Mouse (Mus musculus) lung, embryonic 15.5 days (tissue): ENCODE data around the gene Clca3b. TPM values are rescaled to one million over a fixed set of nuclear protein-coding genes. Genes with fewer than 3 reads are reported as not detected.
"Not testable (repeated sequence)": the region's sequence is repeated elsewhere in the genome, so short reads cannot be mapped to it uniquely, and the experiment has no call there.

Experiments used
- ATAC-seq: fragments of 200-750 bp; cut with Nextera tagmentation; 2 replicates; pipeline ENCODE4 v1.8.0; 2017; ENCODE audit warnings: moderate number of reproducible peaks, borderline replicate concordance; ENCODE audit not compliant: low FRiP score, low TSS enrichment; ENCODE audit errors: extremely low read depth
- H3K27ac ChIP-seq: fragments of 300-500 bp; sonication (generic); 2 replicates; pipeline ENCODE4 v1.5.1; 2015; ENCODE audit warnings: moderate library complexity, mild to moderate bottlenecking, inconsistent platforms
- H3K27me3 ChIP-seq: fragments of 300-500 bp; sonication (generic); 2 replicates; pipeline ENCODE4 v1.6.1; 2015; ENCODE audit warnings: inconsistent platforms
- H3K36me3 ChIP-seq: fragments of 300-500 bp; sonication (generic); 2 replicates; pipeline ENCODE4 v1.6.1; 2015; ENCODE audit warnings: inconsistent platforms
- H3K4me1 ChIP-seq: fragments of 300-500 bp; sonication (generic); 2 replicates; pipeline ENCODE4 v1.6.1; 2015; ENCODE audit warnings: inconsistent platforms
- H3K4me2 ChIP-seq: fragments of 300-500 bp; sonication (generic); 2 replicates; pipeline ENCODE4 v1.6.1; 2015; ENCODE audit warnings: inconsistent platforms, mild to moderate bottlenecking, moderate library complexity
- H3K4me3 ChIP-seq: fragments of 300-500 bp; sonication (generic); 2 replicates; pipeline ENCODE4 v1.5.1; 2015; ENCODE audit warnings: mild to moderate bottlenecking, inconsistent platforms
- H3K9ac ChIP-seq: fragments of 300-500 bp; sonication (generic); 2 replicates; pipeline ENCODE4 v1.6.1; 2015; ENCODE audit warnings: inconsistent platforms
- H3K9me3 ChIP-seq: fragments of 300-500 bp; sonication (generic); 2 replicates; pipeline ENCODE4 v1.6.1; 2016; ENCODE audit warnings: inconsistent platforms
- WGBS: fragments of 180-500 bp; shearing (Covaris S2); methylation state at CpG from one replicate; pipeline ENCODE4 v1.1.7; 2015; 5-methylcytosine and 5-hydroxymethylcytosine counted together
- polyA plus RNA-seq: library from polyadenylated mRNA; unstranded; fragments of >200 nt; fragmentation: Nextera tagmentation; extraction: Ambion mirVana; gene quantifications from 2 replicates; pipeline ENCODE4 v1.2.1, GENCODE M21; 2015

Clca3b gene
- polyA plus RNA-seq, 1 experiment from 2014 or later = 0.20 TPM

- Histone ChIP-seq H3K4me2 (no peak overlapping the region), H3K36me3 (no peaks in the 10 kb centered on the region), H3K4me1 (no peaks in the 10 kb centered on the region), H3K9me3 (no peaks in the 10 kb centered on the region), H3K27ac (no peak overlapping the region), H3K9ac (no peak overlapping the region), H3K4me3 (no peak overlapping the region), H3K27me3 (no peaks in the 10 kb centered on the region)
- ATAC-seq = no peak
- WGBS = 37% methylated on average over 3 of the region's 3 CpGs
Measured at GRCm38 (mm10) chr3:144811821-144812220, 37.3 kb downstream of the Clca3b start.

GRCm38 (mm10) chr3:144808153-144808925, 40.8 kb downstream of the Clca3b start:
- H3K36me3 ChIP-seq, H3K4me3 ChIP-seq, H3K27me3 ChIP-seq, H3K9me3 ChIP-seq, H3K4me1 ChIP-seq, H3K9ac ChIP-seq, H3K27ac ChIP-seq, H3K4me2 ChIP-seq, ATAC-seq: not testable (repeated sequence)
- WGBS = 33% methylated on average over 15 of the region's 17 CpGs

- not testable (repeated sequence) for H3K9me3 ChIP-seq, H3K36me3 ChIP-seq, H3K27me3 ChIP-seq, H3K4me2 ChIP-seq, H3K4me3 ChIP-seq, H3K4me1 ChIP-seq, H3K27ac ChIP-seq, H3K9ac ChIP-seq, ATAC-seq
- 45% methylated on average over 2 of the region's 2 CpGs for WGBS
Measured at GRCm38 (mm10) chr3:144806626-144807025, 42.5 kb downstream of the Clca3b start.

- Histone ChIP-seq H3K4me1 (no peaks in the 10 kb centered on the region), H3K27me3 (no peaks in the 10 kb centered on the region), H3K27ac (no peak overlapping the region), H3K4me3 (no peak overlapping the region), H3K9me3 (no peaks in the 10 kb centered on the region), H3K4me2 (no peak overlapping the region), H3K9ac (no peak overlapping the region), H3K36me3 (no peaks in the 10 kb centered on the region)
- no peak for ATAC-seq
- 34% methylated on average over 8 of the region's 8 CpGs for WGBS
Measured at GRCm38 (mm10) chr3:144801861-144802260, 47.3 kb downstream of the Clca3b start.

GRCm38 (mm10) chr3:144785181-144786148, 63.7 kb downstream of the Clca3b start:
- no peaks in the 10 kb centered on the region for H3K36me3 ChIP-seq
- no peak overlapping the region for H3K9ac ChIP-seq
- no peak overlapping the region for H3K4me2 ChIP-seq
- H3K4me1 ChIP-seq = no peaks in the 10 kb centered on the region
- H3K27ac ChIP-seq = no peak overlapping the region
- no peaks in the 10 kb centered on the region for H3K9me3 ChIP-seq
- WGBS = 70% methylated on average over 11 of the region's 11 CpGs
- H3K27me3 ChIP-seq = no peaks in the 10 kb centered on the region
- no peak for ATAC-seq
- no peak overlapping the region for H3K4me3 ChIP-seq

Other genes with a start within 250 kb of the Clca3b start
- gene Sh3glb1, start 129.0 kb downstream of the Clca3b start, polyA plus RNA-seq = 110 and 115 TPM in 2 replicates
- gene Clca3a1, start 88.4 kb downstream of the Clca3b start, polyA plus RNA-seq = 2.9 and 3.4 TPM in 2 replicates
- 1.4 and 2.5 TPM in 2 replicates for gene Clca3a2, start 29.9 kb downstream of the Clca3b start, polyA plus RNA-seq
- gene Clca4b, start 83.2 kb upstream of the Clca3b start, polyA plus RNA-seq = not detected in 2 replicates
- not detected in 2 replicates for gene Clca4a, start 125.7 kb upstream of the Clca3b start, polyA plus RNA-seq
- 0.09 TPM in 1 of 2 replicates, not detected in the other for gene Clca1, start 183.4 kb upstream of the Clca3b start, polyA plus RNA-seq